Mouse (Mus musculus) spleen, adult 2 months (tissue): ENCODE measurements at regions not wholly inside any gene's neighbourhood (a gene's known extent, or its start where the extent isn't known, plus 50 kb on each side); places are given as distances from the start of the nearest gene placed in this dataset.

Source experiments
- CTCF ChIP-seq: fragments of 200-500 bp; IDR thresholded peaks from 2 replicates; pipeline ENCODE4 v1.5.1; 2011; ENCODE audit warnings: mild to moderate bottlenecking, inconsistent platforms; ENCODE audit not compliant: insufficient read depth, insufficient read length, insufficient replicate concordance; ENCODE audit errors: extremely low read depth
- POLR2A ChIP-seq: fragments of 200-500 bp; IDR thresholded peaks from 2 replicates; pipeline ENCODE4 v1.6.1; 2011; ENCODE audit warnings: low read depth, low read length, inconsistent platforms

DNA sequence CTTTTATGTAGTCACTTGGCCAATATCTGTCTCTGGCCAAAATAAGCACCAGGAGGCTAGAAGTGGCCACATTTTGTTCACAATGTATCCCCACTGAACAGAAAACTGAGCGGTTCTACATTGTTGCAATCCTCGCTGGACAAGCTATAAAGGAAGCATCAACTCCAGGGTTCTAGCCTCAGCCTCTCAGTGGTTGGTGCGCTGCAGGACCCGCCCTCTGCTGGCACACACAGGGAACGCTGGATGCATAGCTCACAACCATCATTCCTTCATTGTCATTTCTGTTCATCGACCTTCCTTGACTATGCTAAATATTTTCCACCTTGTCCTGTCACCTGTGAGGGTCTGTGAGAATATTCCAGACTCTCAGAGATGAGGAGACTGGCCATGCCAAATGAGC, 182.5 kb downstream of the Msrb3 start:
- TF ChIP-seq CTCF (no peak), POLR2A (no peak)
